Mouse (Mus musculus) regulatory T cell (primary cell): ENCODE data around the gene Mgp.

Experiments
- in situ Hi-C: fragments of 300-600 bp; cut with MboI, MseI; formaldehyde crosslinking; loops from one replicate; pipeline ENCODE4 v1.15.1; 2025; ENCODE audit warnings: high pct_unique_total_duplicates

The Mgp gene

DNA sequence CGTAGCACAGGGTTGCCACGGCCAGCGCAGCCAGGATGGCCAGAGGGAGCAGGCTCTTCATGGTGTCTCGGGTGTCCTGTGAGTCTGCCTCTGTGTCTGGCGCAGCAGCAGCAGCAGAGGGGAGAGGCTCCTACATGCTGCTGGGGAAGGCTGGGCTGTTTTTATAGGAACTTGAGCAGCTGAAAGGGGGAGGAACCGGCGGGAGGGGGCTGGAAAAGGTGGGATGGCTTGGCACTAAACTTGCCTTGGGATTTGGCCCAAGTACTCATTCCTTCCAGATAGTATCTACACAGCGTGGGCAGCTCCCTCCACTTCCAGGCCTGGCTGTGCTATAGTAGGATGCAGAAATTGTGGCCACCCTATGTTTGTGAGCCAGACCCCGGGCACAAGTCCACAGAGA lies at the start of gene Mgp:
Gene Mgp (minus strand): TSS at position 154 of the 400 bp plus-strand sequence.
- in situ Hi-C loops: no loop called here

- in situ Hi-C loops: loop anchor here (5.0 kb wide), 1 partner anchor 388 kb away; no protein-coding TSS in a partner anchor
Measured at GRCm38 (mm10) chr6:136925049-136925448, 49.4 kb upstream of the Mgp start.

- in situ Hi-C loops: loop anchor here (5.0 kb wide), 1 partner anchor 66 kb away; the partner anchor contains the start of gene Art4
Measured at GRCm38 (mm10) chr6:136923532-136923931, 47.9 kb upstream of the Mgp start, which contains the start of gene Pde6h. Pde6h (plus strand) TSS chr6:136923832.

- in situ Hi-C loops: loop anchor here (5.0 kb wide), 1 partner anchor 66 kb away; the partner anchor contains the start of gene Art4
Measured at GRCm38 (mm10) chr6:136922871-136923270, 47.2 kb upstream of the Mgp start.

- in situ Hi-C loops: loop anchor here (5.0 kb wide), 1 partner anchor 65 kb away; the partner anchor contains the start of gene Art4
Measured at GRCm38 (mm10) chr6:136922080-136922479, 46.5 kb upstream of the Mgp start, which contains the start of gene Erp27. Erp27 (minus strand) TSS chr6:136922180.

DNA sequence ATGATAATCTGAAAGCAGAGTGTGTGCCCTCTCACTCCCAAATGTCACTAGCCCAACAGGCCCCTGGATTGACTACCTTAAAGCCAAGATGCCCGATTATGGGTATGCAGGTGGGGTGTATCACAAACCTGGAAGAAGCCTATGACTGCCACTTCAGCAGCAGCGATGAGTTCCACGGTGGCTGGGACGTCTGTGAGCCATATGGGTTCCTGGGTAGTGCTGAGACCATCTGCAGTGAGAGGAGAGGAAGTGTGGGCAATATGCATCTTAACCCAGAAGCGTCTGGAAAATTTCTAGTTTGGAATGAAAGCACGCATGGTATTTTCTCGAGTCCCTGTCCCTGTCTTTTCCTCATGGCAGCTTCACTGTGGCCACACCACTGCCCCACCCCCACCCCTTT lies 46.0 kb upstream of the Mgp start:
- in situ Hi-C loops: loop anchor here (5.0 kb wide), 1 partner anchor 64 kb away; the partner anchor contains the start of gene Art4

- in situ Hi-C loops: loop anchor here (5.0 kb wide), 1 partner anchor 63 kb away; the partner anchor contains the start of gene Art4
Measured at GRCm38 (mm10) chr6:136920320-136921257, 45.0 kb upstream of the Mgp start.

GRCm38 (mm10) chr6:136917885-136918284 lies 42.3 kb upstream of the Mgp start:
- in situ Hi-C loops: no loop called here

GRCm38 (mm10) chr6:136915721-136916395 lies 40.2 kb upstream of the Mgp start:
- in situ Hi-C loops: no loop called here

GRCm38 (mm10) chr6:136914234-136914633 lies 38.6 kb upstream of the Mgp start:
- in situ Hi-C loops: no loop called here

DNA sequence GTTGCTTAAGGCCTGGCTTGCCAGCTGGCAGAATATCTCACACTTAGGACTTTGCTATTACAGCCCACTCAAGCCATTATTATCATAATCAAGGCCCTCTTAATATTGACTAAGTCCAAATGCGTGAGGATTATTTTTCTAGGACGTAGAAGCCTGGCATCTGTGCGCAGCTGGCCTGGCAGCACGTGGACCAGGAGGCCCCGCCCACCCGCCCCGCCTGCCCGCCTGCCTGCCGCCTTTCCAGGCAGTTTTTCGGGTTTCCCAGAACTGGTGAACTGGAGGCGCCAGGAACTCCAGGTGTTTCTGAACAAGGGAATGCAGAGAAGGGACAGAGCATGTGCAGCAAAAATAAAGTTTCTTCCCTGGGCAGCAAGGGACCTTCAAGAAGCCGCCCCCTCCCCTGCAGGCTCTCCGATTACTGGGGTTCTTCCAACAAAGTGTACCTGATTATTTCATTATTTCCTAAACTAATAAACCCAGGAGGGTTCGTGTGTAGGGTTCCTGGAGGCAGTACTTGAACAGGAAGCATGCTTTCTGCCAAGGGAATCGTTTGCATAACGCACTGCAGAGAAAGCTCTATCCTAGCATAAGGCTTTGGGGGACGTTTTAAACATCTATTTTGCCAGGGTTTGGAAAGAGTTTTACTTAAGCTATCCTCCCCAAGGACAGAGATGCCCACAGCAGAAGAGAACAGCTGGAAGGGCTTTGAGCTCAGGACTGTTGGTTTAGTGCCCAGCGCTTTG lies 37.9 kb upstream of the Mgp start:
- in situ Hi-C loops: no loop called here

- in situ Hi-C loops: no loop called here
Measured at GRCm38 (mm10) chr6:136912751-136913265, 37.2 kb upstream of the Mgp start.

DNA sequence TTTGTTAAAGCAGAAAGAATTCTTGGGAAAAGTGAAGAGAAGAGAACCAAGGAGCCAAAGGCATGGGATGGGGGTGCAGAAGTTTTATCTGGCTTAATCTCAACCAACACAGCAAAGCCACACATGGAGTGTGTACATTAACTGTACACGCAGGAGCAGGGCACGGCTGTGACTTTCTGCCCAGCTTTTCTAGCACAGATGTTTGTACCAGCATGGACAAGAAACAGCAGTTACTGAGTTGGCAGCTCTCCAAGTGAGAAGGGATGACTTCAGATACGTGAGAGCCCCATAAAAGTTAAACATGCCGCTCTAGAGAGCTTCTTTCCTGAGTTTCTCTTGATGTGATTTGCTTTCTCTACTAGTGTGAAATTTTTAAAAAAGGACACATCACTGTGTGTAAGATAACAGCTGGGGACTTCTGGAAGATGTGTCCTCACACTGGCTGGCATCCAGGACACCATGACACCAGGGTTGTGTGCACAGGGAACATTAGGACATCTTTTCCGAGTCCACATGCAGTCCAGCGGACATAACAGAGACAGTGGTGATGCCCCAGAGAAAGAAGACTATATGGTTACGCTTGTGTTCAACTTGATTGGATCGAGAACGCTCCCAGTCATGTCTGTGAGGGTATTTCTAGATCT lies 34.7 kb upstream of the Mgp start:
- in situ Hi-C loops: no loop called here

DNA sequence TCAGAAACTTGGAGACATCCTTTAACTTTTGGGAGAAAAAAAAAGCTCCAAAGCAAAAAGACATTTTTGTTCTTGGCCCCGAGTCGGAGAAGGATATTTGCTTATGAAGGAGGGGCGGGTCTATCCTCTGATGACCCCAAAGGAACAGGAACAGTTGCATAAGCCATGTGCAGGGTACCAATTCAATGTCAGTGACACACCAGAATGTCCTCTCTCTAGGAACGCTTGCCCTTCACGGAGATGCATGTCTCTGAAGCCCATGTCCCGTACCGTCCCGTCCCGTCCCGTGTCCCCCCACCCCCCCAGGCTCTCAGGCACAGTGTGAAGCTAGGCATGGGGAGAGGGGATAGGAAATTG lies 31.3 kb upstream of the Mgp start:
- in situ Hi-C loops: loop anchor here (10.0 kb wide), 1 partner anchor 1412 kb away; no protein-coding TSS in a partner anchor

GRCm38 (mm10) chr6:136906283-136906936 lies 30.8 kb upstream of the Mgp start:
- in situ Hi-C loops: loop anchor here (10.0 kb wide), 1 partner anchor 1412 kb away; no protein-coding TSS in a partner anchor

GRCm38 (mm10) chr6:136903885-136904470 lies 28.4 kb upstream of the Mgp start:
- in situ Hi-C loops: loop anchor here (10.0 kb wide), 1 partner anchor 1409 kb away; no protein-coding TSS in a partner anchor

GRCm38 (mm10) chr6:136902527-136902926 lies 26.9 kb upstream of the Mgp start:
- in situ Hi-C loops: loop anchor here (10.0 kb wide), 1 partner anchor 1408 kb away; no protein-coding TSS in a partner anchor

- in situ Hi-C loops: loop anchor here (10.0 kb wide), 1 partner anchor 1406 kb away; no protein-coding TSS in a partner anchor
Measured at GRCm38 (mm10) chr6:136901010-136901409, 25.4 kb upstream of the Mgp start.

GRCm38 (mm10) chr6:136900369-136901009 lies 24.9 kb upstream of the Mgp start:
- in situ Hi-C loops: loop anchor here (10.0 kb wide), 1 partner anchor 1406 kb away; no protein-coding TSS in a partner anchor
